27 mouse cellular contexts compared by ENCODE assay signal in the genomic region with DNA sequence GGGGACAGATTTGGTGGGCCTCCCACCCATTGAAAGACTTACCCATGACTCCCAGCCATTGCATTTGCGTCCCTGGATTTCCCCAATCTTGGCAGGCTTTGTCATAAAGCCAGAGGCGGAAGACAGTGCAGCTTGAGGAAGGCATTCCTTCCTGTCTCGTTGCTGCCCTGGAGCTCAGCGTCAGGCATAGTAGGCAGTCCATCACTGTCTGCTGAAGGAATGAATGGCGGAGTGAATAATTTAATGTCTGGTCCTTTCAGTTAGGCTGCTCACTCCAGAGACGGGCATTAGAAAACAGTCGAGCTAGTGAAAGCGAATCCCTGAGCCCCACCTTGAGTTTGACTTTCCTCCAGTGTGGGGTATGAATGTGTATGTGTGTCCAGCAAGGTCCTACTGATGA.
DNase-seq lines count a peak whose midpoint lies in the region; ATAC-seq and TF ChIP-seq lines count a peak whose summit lies in the region.
"Had no signal": no experiment of that assay in that cellular context is flagged by ENCODE, and none has a peak within 500 bp of the region (broad histone marks: within the 10 kb centered on the region; RNA-seq: fewer than 3 reads in every experiment).

No protein-coding gene starts in this region.

- H3K9me3 ChIP-seq in neural tube, embryonic 11.5 days (ENCODE audit: control insufficient read depth, low read length), result no peaks in the 10 kb centered on the region
- H3K9me3 ChIP-seq: forebrain, embryonic 13.5 days; heart, embryonic 10.5 days; heart, embryonic 15.5 days; lung, embryonic 15.5 days; midbrain, embryonic 12.5 days had no signal

- TF ChIP-seq POLR2A in lung, adult 2 months (IDR thresholded peaks at IDR 0.05; ENCODE audit: borderline replicate concordance, extremely low read depth, low read depth, low read length), result no peak

- no peak for TF ChIP-seq CTCF in gastrocnemius, adult 2 months (IDR thresholded peaks at IDR 0.05)
- TF ChIP-seq CTCF in lung, adult 2 months (IDR thresholded peaks at IDR 0.05; ENCODE audit: insufficient read depth, low read length), result no peak

- 46% methylated on average over 8 of the region's 8 CpGs for WGBS in neural tube, embryonic 11.5 days
- 72% methylated on average over 8 of the region's 8 CpGs for WGBS in lung, adult 2 months

- peak overlapping the region; percentile 31; the same call in 1 of the 2 replicates for H3K27ac ChIP-seq in gastrocnemius, adult 2 months
- H3K27ac ChIP-seq in neural tube, embryonic 11.5 days (ENCODE audit: low read depth, low read length), result no peak overlapping the region
- H3K27ac ChIP-seq: forebrain, embryonic 13.5 days; heart, embryonic 10.5 days; heart, embryonic 15.5 days; liver, embryonic 14.5 days; lung, embryonic 15.5 days; midbrain, embryonic 12.5 days; stomach, postnatal 0 days had no signal

- H3K9ac ChIP-seq in neural tube, embryonic 11.5 days (ENCODE audit: low read length), result no peak overlapping the region
- H3K9ac ChIP-seq: forebrain, embryonic 13.5 days; heart, embryonic 15.5 days; liver, embryonic 14.5 days; lung, embryonic 15.5 days; midbrain, embryonic 12.5 days had no signal

- H3K36me3 ChIP-seq in neural tube, embryonic 11.5 days (ENCODE audit: control insufficient read depth, insufficient read depth, low read length), result 0 out of 2 replicates have a peak, but pooled peaks cover 2% of the 10 kb centered on the region
- H3K36me3 ChIP-seq: heart, embryonic 15.5 days; lung, embryonic 15.5 days had no signal

- no peaks in the 10 kb centered on the region for H3K27me3 ChIP-seq in neural tube, embryonic 11.5 days (ENCODE audit: control insufficient read depth, insufficient read depth, low read length)
- H3K27me3 ChIP-seq: CH12.LX; forebrain, embryonic 13.5 days; heart, embryonic 15.5 days; lung, embryonic 15.5 days; midbrain, embryonic 12.5 days had no signal

- peaks cover 16% of the 10 kb centered on the region for H3K4me1 ChIP-seq in neural tube, embryonic 11.5 days (ENCODE audit: control insufficient read depth, insufficient read depth, low read length)
- H3K4me1 ChIP-seq in lung, adult 2 months (ENCODE audit: control insufficient read depth, insufficient read depth, low read length), result peaks cover 6% of the 10 kb centered on the region

- intact Hi-C loops in gastrocnemius, adult 2 months (cut with DNase I), result loop anchor here (5.0 kb wide), 1 partner anchor 100 kb away; the partner anchor contains the start of gene Atxn7l1

- ATAC-seq in neural tube, embryonic 11.5 days (ENCODE audit: insufficient read depth, low FRiP score, low TSS enrichment), result peak; percentile 58
- ATAC-seq: activated CD4-positive, CD25-positive, alpha-beta regulatory T cell, adult 4 months; forebrain, embryonic 13.5 days; intestine, postnatal 0 days had no signal

- no peak overlapping the region for H3K4me2 ChIP-seq in neural tube, embryonic 11.5 days (ENCODE audit: low read depth)
- H3K4me2 ChIP-seq: forebrain, embryonic 13.5 days; heart, embryonic 15.5 days; lung, embryonic 15.5 days; midbrain, embryonic 12.5 days had no signal

- no peak overlapping the region for H3K4me3 ChIP-seq in gastrocnemius, adult 2 months
- H3K4me3 ChIP-seq in neural tube, embryonic 11.5 days (ENCODE audit: low read depth, low read length), result no peak overlapping the region
- H3K4me3 ChIP-seq in lung, adult 2 months (replicated peaks; ENCODE audit: extremely low read depth, low read depth, low read length), result no peak overlapping the region
- H3K4me3 ChIP-seq: forebrain, embryonic 13.5 days; heart, embryonic 10.5 days; heart, embryonic 15.5 days; lung, embryonic 15.5 days; midbrain, embryonic 12.5 days had no signal

- DNase-seq in gastrocnemius, adult 2 months, result no peak
- DNase-seq in gastrocnemius, postnatal 4 days (ENCODE audit: low spot score in 2 of 2), result no peak
- peak; percentile 28 for DNase-seq in kidney, postnatal 10 days
- DNase-seq in kidney, adult 18-20 months, result no peak
- no peak for DNase-seq in neural tube, embryonic 11.5 days (ENCODE audit: low spot score)
- no peak for DNase-seq in neural tube, embryonic 10.5 days (ENCODE audit: extremely low spot score, low spot score)
- no peak for DNase-seq in lung, adult 2 months
- no peak for DNase-seq in adrenal gland, postnatal 36 days
- DNase-seq: adrenal gland, adult 2 months; cerebellum, adult 8-10 months; cerebellum, postnatal 36 days; gastrocnemius, postnatal 14 days; heart, adult 11 months; liver; right cerebral cortex, postnatal 4 days; thymus, adult 18-20 months; thymus, postnatal 25 days had no signal
